Mouse (Mus musculus): Measurements from ENCODE around the gene Tnip1. TPM values are rescaled to one million over a fixed set of nuclear protein-coding genes. Genes with fewer than 3 reads are reported as not detected.
A peak's percentile ranks its signal among the peaks of the same experiment; 100 is the strongest.

Gene Tnip1
- polyA plus RNA-seq, 1 experiment from 2014 or later = 17.6 TPM

GRCm38 (mm10) chr11:54998284-54998683 lies 35.6 kb upstream of the Tnip1 start:
- peak; percentile 81 for DNase-seq (ENCODE audit: low spot score)
- no peak overlapping the region for H3K27ac ChIP-seq (ENCODE audit: low read length)
- ATAC-seq = peak; percentile 65

GRCm38 (mm10) chr11:54996176-54996575 lies 33.5 kb upstream of the Tnip1 start:
- TF ChIP-seq EP300 (IDR thresholded peaks at IDR 0.05) (no peak), CTCF (IDR thresholded peaks at IDR 0.05) (no peak)
- no peak for ATAC-seq
- 75% methylated on average over 7 of the region's 7 CpGs for WGBS
- Histone ChIP-seq H3K36me3 (ENCODE audit: insufficient read depth, low read length) (peaks cover 49% of the 10 kb centered on the region), H3K9me3 (ENCODE audit: low read length) (no peaks in the 10 kb centered on the region), H3K9ac (replicated peaks; ENCODE audit: low read depth) (no peak overlapping the region), H3K4me1 (ENCODE audit: insufficient read depth, low read depth, low read length) (no peaks in the 10 kb centered on the region), H3K27me3 (replicated peaks; ENCODE audit: insufficient read depth, low read length) (no peaks in the 10 kb centered on the region), H3K4me2 (replicated peaks; ENCODE audit: low read depth, low read length) (no peak overlapping the region), H3K4me3 (ENCODE audit: low read depth, low read length) (no peak overlapping the region), H3K27ac (ENCODE audit: low read length) (no peak overlapping the region)
- no peak for DNase-seq (ENCODE audit: low spot score)

More at GRCm38 (mm10) chr11:54998284-54998683, 35.6 kb upstream of the Tnip1 start:
- Histone ChIP-seq H3K36me3 (ENCODE audit: insufficient read depth, low read length) (peaks cover 47% of the 10 kb centered on the region), H3K4me1 (ENCODE audit: insufficient read depth, low read depth, low read length) (no peaks in the 10 kb centered on the region), H3K9ac (replicated peaks; ENCODE audit: low read depth) (no peak overlapping the region), H3K4me2 (replicated peaks; ENCODE audit: low read depth, low read length) (no peak overlapping the region), H3K9me3 (ENCODE audit: low read length) (no peaks in the 10 kb centered on the region; the same call in 1 of the 2 replicates), H3K27me3 (replicated peaks; ENCODE audit: insufficient read depth, low read length) (no peaks in the 10 kb centered on the region), H3K4me3 (ENCODE audit: low read depth, low read length) (no peak overlapping the region)
- TF ChIP-seq EP300 (IDR thresholded peaks at IDR 0.05) (no peak), CTCF (IDR thresholded peaks at IDR 0.05) (peak; percentile 95)
- WGBS = 10% methylated on average over 12 of the region's 12 CpGs

GRCm38 (mm10) chr11:54989920-54990319 lies 27.2 kb upstream of the Tnip1 start:
- TF ChIP-seq CTCF (IDR thresholded peaks at IDR 0.05) (no peak), EP300 (IDR thresholded peaks at IDR 0.05) (no peak)
- H3K4me2 ChIP-seq (replicated peaks; ENCODE audit: low read depth, low read length) = no peak overlapping the region
- H3K36me3 ChIP-seq (ENCODE audit: insufficient read depth, low read length) = peaks cover 43% of the 10 kb centered on the region
- no peak overlapping the region for H3K27ac ChIP-seq (ENCODE audit: low read length)
- no peak for ATAC-seq
- no peaks in the 10 kb centered on the region for H3K4me1 ChIP-seq (ENCODE audit: insufficient read depth, low read depth, low read length)
- no peak for DNase-seq (ENCODE audit: low spot score)
- no peaks in the 10 kb centered on the region for H3K9me3 ChIP-seq (ENCODE audit: low read length)
- H3K9ac ChIP-seq (replicated peaks; ENCODE audit: low read depth) = no peak overlapping the region
- H3K27me3 ChIP-seq (replicated peaks; ENCODE audit: insufficient read depth, low read length) = no peaks in the 10 kb centered on the region
- H3K4me3 ChIP-seq (ENCODE audit: low read depth, low read length) = no peak overlapping the region

GRCm38 (mm10) chr11:54988754-54989349 lies 26.1 kb upstream of the Tnip1 start:
- Histone ChIP-seq H3K27ac (ENCODE audit: low read length) (no peak overlapping the region), H3K4me1 (ENCODE audit: insufficient read depth, low read depth, low read length) (no peaks in the 10 kb centered on the region), H3K9me3 (ENCODE audit: low read length) (no peaks in the 10 kb centered on the region), H3K4me2 (replicated peaks; ENCODE audit: low read depth, low read length) (no peak overlapping the region), H3K36me3 (ENCODE audit: insufficient read depth, low read length) (peaks cover 38% of the 10 kb centered on the region), H3K9ac (replicated peaks; ENCODE audit: low read depth) (no peak overlapping the region), H3K27me3 (replicated peaks; ENCODE audit: insufficient read depth, low read length) (no peaks in the 10 kb centered on the region), H3K4me3 (ENCODE audit: low read depth, low read length) (no peak overlapping the region)
- TF ChIP-seq CTCF (IDR thresholded peaks at IDR 0.05) (no peak), EP300 (IDR thresholded peaks at IDR 0.05) (no peak)
- ATAC-seq (no peak), DNase-seq (ENCODE audit: low spot score) (no peak)
- 71% methylated on average over 8 of the region's 8 CpGs for WGBS

GRCm38 (mm10) chr11:54987974-54988373 lies 25.3 kb upstream of the Tnip1 start:
- no peak overlapping the region for H3K4me2 ChIP-seq (replicated peaks; ENCODE audit: low read depth, low read length)
- H3K4me1 ChIP-seq (ENCODE audit: insufficient read depth, low read depth, low read length) = no peaks in the 10 kb centered on the region
- H3K4me3 ChIP-seq (ENCODE audit: low read depth, low read length) = no peak overlapping the region
- no peak overlapping the region for H3K27ac ChIP-seq (ENCODE audit: low read length)
- H3K27me3 ChIP-seq (replicated peaks; ENCODE audit: insufficient read depth, low read length) = no peaks in the 10 kb centered on the region
- no peak for ATAC-seq
- WGBS = 68% methylated on average over 1 of the region's 1 CpGs
- TF ChIP-seq CTCF (IDR thresholded peaks at IDR 0.05) = peak; percentile 78
- no peak for TF ChIP-seq EP300 (IDR thresholded peaks at IDR 0.05)
- H3K36me3 ChIP-seq (ENCODE audit: insufficient read depth, low read length) = peaks cover 40% of the 10 kb centered on the region
- no peaks in the 10 kb centered on the region for H3K9me3 ChIP-seq (ENCODE audit: low read length)
- no peak overlapping the region for H3K9ac ChIP-seq (replicated peaks; ENCODE audit: low read depth)
- DNase-seq (ENCODE audit: low spot score) = peak; percentile 40

- H3K4me3 ChIP-seq (ENCODE audit: low read depth, low read length) = no peak overlapping the region
- H3K4me1 ChIP-seq (ENCODE audit: insufficient read depth, low read depth, low read length) = no peaks in the 10 kb centered on the region
- DNase-seq (ENCODE audit: low spot score) (no peak), ATAC-seq (no peak)
- no peak overlapping the region for H3K27ac ChIP-seq (ENCODE audit: low read length)
- WGBS = 75% methylated on average over 3 of the region's 3 CpGs
- peaks cover 47% of the 10 kb centered on the region for H3K36me3 ChIP-seq (ENCODE audit: insufficient read depth, low read length)
- H3K4me2 ChIP-seq (replicated peaks; ENCODE audit: low read depth, low read length) = no peak overlapping the region
- H3K9ac ChIP-seq (replicated peaks; ENCODE audit: low read depth) = no peak overlapping the region
- no peak for TF ChIP-seq CTCF (IDR thresholded peaks at IDR 0.05)
- TF ChIP-seq EP300 (IDR thresholded peaks at IDR 0.05) = no peak
- H3K9me3 ChIP-seq (ENCODE audit: low read length) = no peaks in the 10 kb centered on the region
- H3K27me3 ChIP-seq (replicated peaks; ENCODE audit: insufficient read depth, low read length) = no peaks in the 10 kb centered on the region
These were observed 22.4 kb upstream of the Tnip1 start for GRCm38 (mm10) chr11:54985086-54985485.

GRCm38 (mm10) chr11:54984581-54984980 lies 21.9 kb upstream of the Tnip1 start:
- peaks cover 47% of the 10 kb centered on the region for H3K36me3 ChIP-seq (ENCODE audit: insufficient read depth, low read length)

More at GRCm38 (mm10) chr11:54984581-54984980, 21.9 kb upstream of the Tnip1 start:
- TF ChIP-seq CTCF (IDR thresholded peaks at IDR 0.05) (no peak), EP300 (IDR thresholded peaks at IDR 0.05) (no peak)
- Histone ChIP-seq H3K9ac (replicated peaks; ENCODE audit: low read depth) (no peak overlapping the region), H3K27me3 (replicated peaks; ENCODE audit: insufficient read depth, low read length) (no peaks in the 10 kb centered on the region), H3K4me1 (ENCODE audit: insufficient read depth, low read depth, low read length) (no peaks in the 10 kb centered on the region), H3K4me2 (replicated peaks; ENCODE audit: low read depth, low read length) (no peak overlapping the region), H3K4me3 (ENCODE audit: low read depth, low read length) (no peak overlapping the region), H3K27ac (ENCODE audit: low read length) (no peak overlapping the region), H3K9me3 (ENCODE audit: low read length) (no peaks in the 10 kb centered on the region)
- DNase-seq (ENCODE audit: low spot score) = no peak
- no peak for ATAC-seq
- 63% methylated on average over 4 of the region's 4 CpGs for WGBS

Measured in lung, postnatal 0 days (tissue).